Mouse (Mus musculus) ES-E14 (cell line): ENCODE measurements at regions not wholly inside any gene's neighbourhood (a gene's known extent, or its start where the extent isn't known, plus 50 kb on each side); places are given as distances from the start of the nearest gene placed in this dataset.

Experiments used
- MAFK ChIP-seq: IDR thresholded peaks from 2 replicates; pipeline ENCODE4 v1.6.1; 2014; ENCODE audit warnings: mild to moderate bottlenecking, low read depth, low read length, inconsistent platforms; ENCODE audit not compliant: insufficient read depth
- ZC3H11A ChIP-seq: IDR thresholded peaks from 2 replicates; pipeline ENCODE4 v1.6.1; 2012; ENCODE audit warnings: low read depth, mild to moderate bottlenecking, inconsistent platforms, low read length, borderline replicate concordance

GRCm38 (mm10) chr4:35401783-35402182 lies 175.8 kb upstream of the C9orf72 start:
- TF ChIP-seq MAFK, result no peak
- TF ChIP-seq ZC3H11A, result no peak
